Mouse (Mus musculus) limb, embryonic 15.5 days (tissue): ENCODE data around the gene Llcfc1. TPM values are rescaled to one million over a fixed set of nuclear protein-coding genes. Genes with fewer than 3 reads are reported as not detected.

ENCODE experiments used
- ATAC-seq: fragments of 200-750 bp; cut with Nextera tagmentation; 2 replicates; pipeline ENCODE4 v1.8.0; 2017; ENCODE audit warnings: low read depth, moderate TSS enrichment; ENCODE audit not compliant: insufficient number of reproducible peaks, low FRiP score, low TSS enrichment
- H3K27ac ChIP-seq: fragments of 300-500 bp; sonication (generic); 2 replicates; pipeline ENCODE4 v1.5.1; 2015; ENCODE audit warnings: moderate library complexity, mild to moderate bottlenecking, inconsistent platforms
- H3K27me3 ChIP-seq: fragments of 300-500 bp; sonication (generic); 2 replicates; pipeline ENCODE4 v1.6.1; 2015; ENCODE audit warnings: inconsistent platforms
- H3K36me3 ChIP-seq: fragments of 300-500 bp; sonication (generic); 2 replicates; pipeline ENCODE4 v1.6.1; 2015; ENCODE audit warnings: inconsistent platforms
- H3K4me1 ChIP-seq: fragments of 300-500 bp; sonication (generic); 2 replicates; pipeline ENCODE4 v1.6.1; 2015; ENCODE audit warnings: inconsistent platforms
- H3K4me2 ChIP-seq: fragments of 300-500 bp; sonication (generic); 2 replicates; pipeline ENCODE4 v1.6.1; 2015; ENCODE audit warnings: mild to moderate bottlenecking, inconsistent platforms
- H3K4me3 ChIP-seq: fragments of 300-500 bp; sonication (generic); 2 replicates; pipeline ENCODE4 v1.5.1; 2015; ENCODE audit warnings: mild to moderate bottlenecking, inconsistent platforms
- H3K9ac ChIP-seq: fragments of 300-500 bp; sonication (generic); 2 replicates; pipeline ENCODE4 v1.6.1; 2015; ENCODE audit warnings: inconsistent platforms
- H3K9me3 ChIP-seq: fragments of 300-500 bp; sonication (generic); 2 replicates; pipeline ENCODE4 v1.6.1; 2016; ENCODE audit warnings: inconsistent platforms
- WGBS: fragments of 180-500 bp; shearing (Covaris S2); methylation state at CpG from one replicate; pipeline ENCODE4 v1.1.7; 2015; 5-methylcytosine and 5-hydroxymethylcytosine counted together
- polyA plus RNA-seq: library from polyadenylated mRNA; unstranded; fragments of >200 nt; fragmentation: Nextera tagmentation; extraction: Ambion mirVana; gene quantifications from 2 replicates; pipeline ENCODE4 v1.2.1, GENCODE M21; 2015

Llcfc1 gene
- polyA plus RNA-seq, result not detected in 2 replicates

- no peaks in the 10 kb centered on the region for H3K36me3 ChIP-seq
These were observed at the start of gene Llcfc1 for GRCm38 (mm10) chr6:41684131-41684530. Gene Llcfc1 (plus strand): TSS chr6:41684431.

GRCm38 (mm10) chr6:41635211-41635610 lies 49.0 kb upstream of the Llcfc1 start:
- no peak overlapping the region for H3K4me3 ChIP-seq
- no peak overlapping the region for H3K4me2 ChIP-seq
- no peaks in the 10 kb centered on the region for H3K9me3 ChIP-seq
- no peak overlapping the region for H3K9ac ChIP-seq
- H3K27ac ChIP-seq, result no peak overlapping the region
- H3K27me3 ChIP-seq, result no peaks in the 10 kb centered on the region
- ATAC-seq, result no peak
- no peaks in the 10 kb centered on the region for H3K36me3 ChIP-seq
- no peaks in the 10 kb centered on the region for H3K4me1 ChIP-seq
- 54% methylated on average over 1 of the region's 1 CpGs for WGBS

More at GRCm38 (mm10) chr6:41684131-41684530, at the start of gene Llcfc1:
- H3K4me3 ChIP-seq, result no peak within 1 kb of the TSS
- H3K4me1 ChIP-seq, result no peaks in the 10 kb centered on the region
- H3K9ac ChIP-seq, result no peak within 1 kb of the TSS
- 94% methylated on average over 2 of the region's 2 CpGs for WGBS
- H3K4me2 ChIP-seq, result no peak within 1 kb of the TSS
- no peaks in the 10 kb centered on the region for H3K27me3 ChIP-seq
- no peaks in the 10 kb centered on the region for H3K9me3 ChIP-seq
- no peak for ATAC-seq
- H3K27ac ChIP-seq, result no peak within 1 kb of the TSS

GRCm38 (mm10) chr6:41636178-41636577 lies 48.1 kb upstream of the Llcfc1 start, which contains the start of gene Trpv6:
Gene Trpv6 (minus strand): TSS chr6:41636405.
- WGBS, result 17% methylated on average over 5 of the region's 5 CpGs
- Histone ChIP-seq H3K27ac (no peak within 1 kb of the TSS), H3K27me3 (no peaks in the 10 kb centered on the region), H3K9me3 (no peaks in the 10 kb centered on the region), H3K4me2 (0 out of 2 replicates have a peak within 1 kb of the TSS, but pooled peaks have one; percentile 7), H3K36me3 (no peaks in the 10 kb centered on the region), H3K9ac (no peak within 1 kb of the TSS), H3K4me3 (peak within 1 kb of the TSS; percentile 20; the same call in 1 of the 2 replicates), H3K4me1 (no peaks in the 10 kb centered on the region)
- no peak for ATAC-seq

GRCm38 (mm10) chr6:41637393-41637792 lies 46.8 kb upstream of the Llcfc1 start:
- H3K36me3 ChIP-seq, result no peaks in the 10 kb centered on the region
- no peak for ATAC-seq
- no peak overlapping the region for H3K4me3 ChIP-seq
- no peaks in the 10 kb centered on the region for H3K9me3 ChIP-seq
- H3K4me1 ChIP-seq, result no peaks in the 10 kb centered on the region
- 22% methylated on average over 1 of the region's 1 CpGs for WGBS
- H3K9ac ChIP-seq, result no peak overlapping the region
- H3K4me2 ChIP-seq, result no peak overlapping the region
- H3K27me3 ChIP-seq, result no peaks in the 10 kb centered on the region
- H3K27ac ChIP-seq, result no peak overlapping the region

- no peak overlapping the region for H3K4me3 ChIP-seq
- no peaks in the 10 kb centered on the region for H3K27me3 ChIP-seq
- 77% methylated on average over 6 of the region's 6 CpGs for WGBS
- no peaks in the 10 kb centered on the region for H3K9me3 ChIP-seq
- H3K36me3 ChIP-seq, result no peaks in the 10 kb centered on the region
- H3K4me1 ChIP-seq, result no peaks in the 10 kb centered on the region
- no peak overlapping the region for H3K4me2 ChIP-seq
- no peak for ATAC-seq
- H3K27ac ChIP-seq, result no peak overlapping the region
- H3K9ac ChIP-seq, result no peak overlapping the region
These were observed 46.2 kb upstream of the Llcfc1 start for GRCm38 (mm10) chr6:41637927-41638506.

- Histone ChIP-seq H3K9ac (no peak overlapping the region), H3K9me3 (no peaks in the 10 kb centered on the region), H3K4me3 (no peak overlapping the region), H3K27ac (no peak overlapping the region), H3K4me2 (no peak overlapping the region), H3K36me3 (no peaks in the 10 kb centered on the region), H3K4me1 (no peaks in the 10 kb centered on the region), H3K27me3 (no peaks in the 10 kb centered on the region)
- WGBS, result 72% methylated on average over 3 of the region's 3 CpGs
- ATAC-seq, result no peak
These were observed 43.8 kb upstream of the Llcfc1 start for GRCm38 (mm10) chr6:41640449-41640848.

GRCm38 (mm10) chr6:41641173-41641866 lies 42.9 kb upstream of the Llcfc1 start:
- H3K27ac ChIP-seq, result no peak overlapping the region
- H3K9ac ChIP-seq, result no peak overlapping the region
- no peak overlapping the region for H3K4me3 ChIP-seq
- WGBS, result 83% methylated on average over 6 of the region's 6 CpGs
- H3K9me3 ChIP-seq, result no peaks in the 10 kb centered on the region
- no peaks in the 10 kb centered on the region for H3K27me3 ChIP-seq
- ATAC-seq, result no peak
- no peaks in the 10 kb centered on the region for H3K36me3 ChIP-seq
- H3K4me1 ChIP-seq, result no peaks in the 10 kb centered on the region
- H3K4me2 ChIP-seq, result no peak overlapping the region

- ATAC-seq, result no peak
- no peaks in the 10 kb centered on the region for H3K27me3 ChIP-seq
- no peak overlapping the region for H3K4me2 ChIP-seq
- H3K4me1 ChIP-seq, result no peaks in the 10 kb centered on the region
- no peaks in the 10 kb centered on the region for H3K36me3 ChIP-seq
- H3K9me3 ChIP-seq, result no peaks in the 10 kb centered on the region
- 80% methylated on average over 4 of the region's 4 CpGs for WGBS
- H3K4me3 ChIP-seq, result no peak overlapping the region
- no peak overlapping the region for H3K27ac ChIP-seq
- no peak overlapping the region for H3K9ac ChIP-seq
These were observed 41.5 kb upstream of the Llcfc1 start for GRCm38 (mm10) chr6:41642765-41643164.

- Histone ChIP-seq H3K4me2 (no peak overlapping the region), H3K27ac (no peak overlapping the region), H3K36me3 (no peaks in the 10 kb centered on the region), H3K9me3 (no peaks in the 10 kb centered on the region), H3K4me1 (no peaks in the 10 kb centered on the region), H3K4me3 (no peak overlapping the region), H3K9ac (no peak overlapping the region), H3K27me3 (no peaks in the 10 kb centered on the region)
- ATAC-seq, result no peak
- WGBS, result 79% methylated on average over 3 of the region's 3 CpGs
These were observed 41.0 kb upstream of the Llcfc1 start for GRCm38 (mm10) chr6:41643227-41643626.

- WGBS, result 76% methylated on average over 3 of the region's 3 CpGs
- no peak for ATAC-seq
- H3K9me3 ChIP-seq, result no peaks in the 10 kb centered on the region
- no peaks in the 10 kb centered on the region for H3K4me1 ChIP-seq
- no peak overlapping the region for H3K4me3 ChIP-seq
- no peaks in the 10 kb centered on the region for H3K27me3 ChIP-seq
- H3K9ac ChIP-seq, result no peak overlapping the region
- H3K27ac ChIP-seq, result no peak overlapping the region
- H3K4me2 ChIP-seq, result no peak overlapping the region
- no peaks in the 10 kb centered on the region for H3K36me3 ChIP-seq
These were observed 38.0 kb upstream of the Llcfc1 start for GRCm38 (mm10) chr6:41646220-41646619.

- Histone ChIP-seq H3K9ac (no peak overlapping the region), H3K4me3 (no peak overlapping the region), H3K4me2 (no peak overlapping the region), H3K36me3 (no peaks in the 10 kb centered on the region), H3K27me3 (no peaks in the 10 kb centered on the region), H3K4me1 (no peaks in the 10 kb centered on the region), H3K27ac (no peak overlapping the region), H3K9me3 (no peaks in the 10 kb centered on the region)
- ATAC-seq, result no peak
These were observed 37.6 kb upstream of the Llcfc1 start for GRCm38 (mm10) chr6:41646672-41647071.

GRCm38 (mm10) chr6:41653173-41653572 lies 31.1 kb upstream of the Llcfc1 start:
- Histone ChIP-seq H3K4me3 (no peak overlapping the region), H3K4me2 (no peak overlapping the region), H3K9me3 (no peaks in the 10 kb centered on the region), H3K4me1 (no peaks in the 10 kb centered on the region), H3K27ac (no peak overlapping the region), H3K36me3 (no peaks in the 10 kb centered on the region), H3K27me3 (no peaks in the 10 kb centered on the region), H3K9ac (no peak overlapping the region)
- 91% methylated on average over 5 of the region's 5 CpGs for WGBS
- ATAC-seq, result no peak
